Mouse (Mus musculus): ENCODE measurements at regions not wholly inside any gene's neighbourhood (a gene's known extent, or its start where the extent isn't known, plus 50 kb on each side); places are given as distances from the start of the nearest gene placed in this dataset.

DNA sequence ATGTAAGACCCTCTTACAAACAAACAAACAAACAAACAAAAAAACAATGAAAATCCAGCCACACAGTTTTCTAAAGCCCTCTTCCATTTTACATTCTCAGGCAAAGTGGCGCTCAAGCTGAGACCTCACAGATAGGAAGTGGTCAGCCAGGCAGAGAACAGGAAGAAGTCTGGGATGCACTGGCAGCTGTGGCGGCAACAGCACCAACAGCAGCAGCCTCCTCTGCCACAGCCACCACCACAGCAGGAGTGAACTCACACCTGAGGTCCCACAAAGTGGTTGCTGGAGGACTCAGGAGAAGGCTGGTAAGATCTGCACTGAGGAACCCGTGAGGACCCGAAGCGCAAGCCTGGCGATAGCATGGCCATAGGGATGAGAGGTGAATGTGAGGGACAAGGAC, 156.3 kb downstream of the Grm4 start:
- in situ Hi-C loops (cut with MboI, MseI): no loop called here

DNA sequence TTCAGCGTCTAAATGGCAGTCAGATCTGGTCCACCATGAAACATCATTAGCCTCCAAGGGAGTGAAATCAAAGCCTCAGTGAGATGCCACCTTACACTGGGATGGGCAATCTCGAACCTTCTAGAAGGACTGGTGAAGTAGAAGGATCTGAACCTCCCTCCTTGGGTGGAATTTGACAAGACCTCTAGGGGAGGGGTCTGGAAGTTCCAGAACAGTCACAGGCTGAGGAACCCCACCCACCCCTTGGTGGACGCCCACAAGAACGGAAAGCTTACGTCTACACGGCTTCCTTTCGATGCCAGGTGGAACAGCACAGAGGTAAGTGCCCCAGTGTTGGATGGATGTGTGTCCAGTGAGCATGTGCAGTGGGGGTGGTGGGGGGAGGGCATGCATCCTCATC, 156.9 kb downstream of the Grm4 start:
- in situ Hi-C loops (cut with MboI, MseI): no loop called here

DNA sequence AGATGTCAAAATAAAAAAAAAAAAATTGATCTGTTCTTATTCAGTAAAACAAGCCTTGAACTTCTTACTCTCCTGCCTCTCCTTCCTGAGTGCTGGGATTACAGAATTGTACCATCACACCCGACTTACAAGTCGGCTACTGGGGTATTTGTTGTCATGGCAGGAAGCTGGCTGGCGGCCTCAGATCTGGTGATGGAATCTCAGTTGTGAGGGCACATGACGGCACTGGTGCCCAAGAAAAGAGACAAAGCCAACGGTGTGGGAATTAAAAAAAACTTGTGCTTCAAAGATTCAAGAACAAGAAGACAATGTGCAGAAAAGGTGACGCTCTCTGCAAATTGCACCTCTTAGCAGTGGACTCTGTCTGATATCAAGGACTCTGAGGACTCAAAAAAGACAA, 157.3 kb downstream of the Grm4 start:
- in situ Hi-C loops (cut with MboI, MseI): no loop called here

DNA sequence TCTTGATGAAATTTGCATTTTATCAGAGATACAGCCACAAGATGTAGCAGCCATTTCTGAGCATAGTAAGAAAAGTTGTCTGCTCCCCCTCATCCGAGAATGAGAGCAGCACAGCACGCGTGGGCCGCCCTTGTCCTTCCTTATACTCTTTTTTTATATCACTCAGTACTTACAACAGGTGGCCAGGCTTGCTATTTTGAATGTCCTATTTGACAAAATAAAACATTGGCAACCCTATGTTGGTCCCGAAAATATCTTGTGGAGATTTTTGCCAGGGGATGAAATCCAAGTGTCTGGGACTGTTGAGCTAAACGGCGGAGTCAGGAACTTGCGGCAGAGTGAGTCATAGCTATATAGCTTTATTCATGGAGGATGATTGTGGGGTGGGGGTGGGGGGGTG, 158.0 kb upstream of the Lemd2 start:
- in situ Hi-C loops (cut with MboI, MseI): no loop called here

DNA sequence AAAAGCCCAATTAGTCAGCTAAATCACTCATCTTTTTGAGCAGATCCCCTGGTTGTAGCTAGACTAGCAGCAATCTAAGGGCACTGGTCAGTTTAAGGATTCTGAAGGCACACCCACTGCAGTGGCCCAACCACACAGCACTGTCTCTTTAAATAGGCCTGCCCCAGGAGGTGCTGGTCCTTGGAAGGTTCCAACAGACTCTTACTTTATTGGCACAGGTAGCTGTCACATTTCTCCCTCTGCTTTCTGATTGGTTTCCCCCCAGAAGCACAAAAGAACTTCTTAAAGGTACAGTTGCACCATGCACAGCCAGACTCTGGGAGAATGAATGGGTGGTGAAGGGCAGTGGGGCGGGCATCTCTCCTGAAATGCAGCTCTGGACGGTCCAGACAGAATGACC, 157.1 kb upstream of the Lemd2 start:
- in situ Hi-C loops (cut with MboI, MseI): no loop called here

DNA sequence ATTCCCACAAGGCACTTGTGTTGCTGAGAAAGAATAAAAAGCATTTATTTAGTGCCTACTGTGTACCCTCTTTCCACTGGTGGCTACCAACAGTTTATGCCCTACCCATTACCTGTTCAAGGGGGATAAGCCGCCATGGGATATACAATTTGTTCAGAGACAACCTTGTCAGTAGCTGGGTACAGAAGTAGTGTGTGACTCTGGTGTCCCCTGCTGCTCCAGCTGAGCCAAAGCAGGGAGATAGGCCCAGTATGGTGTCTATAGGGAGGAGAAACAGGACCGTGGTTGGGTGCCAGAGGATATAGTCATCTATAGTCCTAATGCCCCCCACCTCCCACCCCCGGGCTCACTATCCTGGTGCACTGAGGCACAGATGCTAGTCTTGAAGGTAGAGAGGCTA, 152.6 kb upstream of the Lemd2 start:
- in situ Hi-C loops (cut with MboI, MseI): no loop called here

DNA sequence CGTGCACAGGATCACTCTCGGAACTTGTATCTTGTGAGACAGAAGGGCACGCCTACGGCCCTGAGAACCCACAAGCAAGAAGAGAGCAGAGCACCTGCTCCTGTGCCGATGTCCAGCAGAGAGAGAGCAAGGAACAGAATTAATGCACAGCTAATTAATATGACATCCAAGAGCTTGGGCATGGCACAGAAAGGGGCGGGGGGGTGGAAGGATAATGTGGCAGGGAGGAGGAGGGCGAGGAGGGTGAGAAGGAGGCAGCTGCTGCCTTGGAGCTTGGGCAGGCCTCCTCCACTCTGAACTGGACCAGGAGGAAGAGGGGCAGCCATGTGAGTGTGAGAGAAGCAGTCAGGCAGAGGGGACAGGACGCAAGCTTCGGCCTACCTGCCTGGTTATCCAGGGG, 151.4 kb upstream of the Lemd2 start:
- in situ Hi-C loops (cut with MboI, MseI): no loop called here

DNA sequence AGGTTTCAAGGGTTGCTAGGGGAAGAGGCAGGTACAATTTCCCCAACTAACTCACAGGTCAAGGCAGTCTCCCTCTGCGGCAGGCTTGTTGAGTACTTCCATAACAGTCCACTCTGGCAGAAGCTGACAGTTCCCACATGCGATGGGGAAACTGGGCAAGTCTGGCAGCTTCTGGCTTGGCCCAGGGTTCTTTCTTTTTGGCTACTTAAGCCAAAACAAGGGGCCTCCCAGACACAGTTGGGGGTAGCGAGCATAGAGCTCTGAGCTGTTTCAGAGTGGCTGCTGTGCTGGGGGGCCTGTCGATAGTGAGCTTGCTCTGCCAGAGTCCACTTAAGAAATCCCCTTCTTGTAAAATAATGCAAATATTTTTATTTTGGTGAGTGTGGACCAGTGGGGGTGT, 150.8 kb upstream of the Lemd2 start:
- in situ Hi-C loops (cut with MboI, MseI): no loop called here

DNA sequence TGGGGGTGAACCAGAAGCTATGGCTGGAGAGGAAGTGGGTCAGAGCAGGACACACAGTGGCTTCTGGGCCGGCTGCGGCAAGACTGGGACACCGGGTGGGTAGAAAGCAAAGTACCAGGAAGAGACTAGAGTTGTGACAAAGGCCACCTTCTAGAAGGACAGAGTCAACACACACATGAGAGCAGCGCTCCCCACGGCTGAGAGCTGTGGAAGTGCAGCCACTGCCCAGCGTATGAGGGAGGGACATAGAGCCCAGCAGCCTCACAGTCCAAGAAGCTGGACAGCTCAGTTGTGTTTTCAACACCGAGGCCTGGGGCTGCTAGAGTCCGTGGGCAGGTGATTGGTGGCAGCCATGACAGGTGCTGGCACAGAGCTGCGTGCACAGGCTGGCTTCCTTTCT, 145.6 kb upstream of the Lemd2 start:
- in situ Hi-C loops (cut with MboI, MseI): no loop called here

DNA sequence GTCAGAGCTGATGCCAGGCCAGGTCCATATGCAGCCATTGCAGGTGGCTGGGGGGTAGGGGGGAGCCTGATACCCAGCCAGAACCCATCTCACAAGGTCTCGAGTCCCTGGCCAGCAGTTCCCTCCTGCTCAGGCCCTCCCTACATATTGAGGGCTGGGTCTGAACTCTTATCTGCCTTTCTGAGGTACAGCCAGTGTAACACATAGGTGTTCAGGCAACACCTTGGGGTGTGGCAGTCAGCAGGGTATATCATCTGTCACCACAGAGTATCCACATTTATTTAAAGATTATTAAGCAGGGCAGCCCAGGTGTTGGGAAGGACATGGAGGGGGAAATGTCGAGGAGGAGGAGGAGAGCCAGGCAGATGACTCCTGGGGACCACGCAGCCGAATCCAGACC, 145.2 kb upstream of the Lemd2 start:
- in situ Hi-C loops (cut with MboI, MseI): no loop called here

DNA sequence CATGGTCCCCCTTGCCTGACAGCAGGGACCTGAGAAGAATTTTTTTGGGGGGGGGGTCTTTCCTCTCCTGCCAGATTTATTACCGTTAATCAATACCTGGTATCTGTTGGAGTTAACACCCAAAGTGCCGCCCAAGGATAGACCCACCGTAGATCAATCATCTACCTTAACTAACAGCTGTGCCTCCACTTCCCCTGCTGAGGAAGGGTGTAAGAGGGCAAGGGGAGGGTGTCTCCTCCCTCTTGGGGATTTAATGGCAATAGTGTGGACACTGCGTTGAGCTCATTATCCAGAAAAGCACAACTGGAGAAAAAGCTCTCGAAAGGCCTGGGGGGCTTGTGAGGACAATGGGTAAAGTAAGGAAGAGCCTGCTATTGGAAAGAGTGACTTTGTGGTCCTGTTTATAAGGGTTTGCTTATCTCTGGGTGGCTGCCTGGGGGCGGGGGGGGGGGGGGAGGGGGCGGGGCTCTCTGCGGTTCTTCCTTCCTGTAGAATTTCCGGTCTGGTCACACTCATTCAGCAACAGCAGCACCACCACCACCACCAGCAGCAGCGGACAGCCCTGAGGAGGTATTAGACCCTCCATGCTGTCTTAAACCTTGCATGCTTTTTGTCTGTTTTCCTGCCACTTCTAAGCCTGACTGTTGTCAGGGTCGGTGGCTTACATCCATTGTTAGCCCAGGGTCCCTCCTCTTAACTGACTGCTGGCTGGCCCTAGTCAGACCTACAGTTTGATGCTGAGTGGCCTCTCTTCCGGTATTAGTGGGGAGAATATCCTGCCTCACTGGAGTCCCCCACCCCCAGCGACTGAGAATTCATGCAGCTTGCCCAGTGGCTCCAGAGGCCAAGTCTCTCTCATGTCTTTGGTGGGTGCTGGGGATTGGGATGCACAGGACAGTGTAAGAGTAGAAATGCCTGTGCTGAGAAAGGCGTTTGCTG, 138.0 kb upstream of the Lemd2 start:
- in situ Hi-C loops (cut with MboI, MseI): no loop called here

DNA sequence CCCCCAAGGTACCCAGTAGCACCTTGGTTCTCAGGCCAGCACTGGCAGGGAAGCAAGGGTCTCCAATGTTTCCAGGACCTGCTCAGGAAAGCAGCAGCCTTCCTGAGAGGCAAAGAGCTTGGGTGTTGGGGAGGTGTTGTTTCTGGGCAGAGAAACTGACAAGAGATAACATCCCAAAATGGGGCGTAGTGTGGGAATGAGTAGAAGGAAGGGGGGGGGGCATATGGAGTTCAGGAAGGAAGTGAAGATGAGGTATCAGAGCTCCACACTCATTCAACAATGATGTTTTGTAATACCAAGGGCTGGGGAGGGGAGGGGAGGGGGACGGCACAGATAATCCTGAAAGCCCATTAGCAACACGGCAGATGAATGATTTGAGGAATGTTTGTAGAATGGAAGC, 135.6 kb upstream of the Lemd2 start:
- in situ Hi-C loops (cut with MboI, MseI): no loop called here

DNA sequence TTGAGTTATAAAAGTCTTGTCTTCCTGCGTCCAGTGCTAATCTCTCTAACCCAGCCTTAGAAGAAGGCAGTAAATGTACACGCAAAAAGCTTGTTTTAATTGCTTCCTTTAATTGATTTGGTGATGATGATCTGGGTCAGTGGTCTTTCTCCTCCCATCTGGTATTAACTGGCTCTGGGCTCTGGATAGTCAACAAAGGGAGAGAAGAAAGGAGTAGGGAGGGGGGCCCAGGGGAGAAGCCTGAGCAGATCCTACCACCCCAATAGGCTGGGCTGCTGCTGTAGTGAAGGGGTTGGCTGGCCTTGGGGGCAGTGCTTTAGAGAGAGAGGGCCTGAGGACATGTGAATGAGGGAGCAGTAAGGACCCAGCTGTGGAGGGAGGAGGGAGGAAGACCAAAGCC, 135.0 kb upstream of the Lemd2 start:
- in situ Hi-C loops (cut with MboI, MseI): no loop called here

DNA sequence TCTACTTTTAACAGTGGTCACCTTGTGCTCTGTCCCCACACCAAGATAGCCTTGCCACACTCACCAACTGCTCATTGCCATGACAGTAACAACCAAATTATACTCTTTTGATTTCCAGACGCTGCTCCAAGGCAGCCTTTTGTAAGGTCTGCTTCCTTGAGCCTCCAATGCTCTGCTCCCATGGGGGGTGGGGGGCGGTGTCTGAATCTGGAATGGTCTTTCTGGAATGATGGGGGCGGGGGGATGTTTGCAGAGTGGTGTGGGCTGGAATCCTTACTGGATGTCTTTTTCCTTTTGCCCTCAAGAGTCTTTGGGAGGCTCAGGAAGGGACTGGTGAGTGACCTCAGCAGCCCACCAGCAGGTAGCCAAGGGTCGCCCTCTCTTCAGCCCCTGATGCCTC, 131.4 kb upstream of the Lemd2 start:
- in situ Hi-C loops (cut with MboI, MseI): no loop called here

DNA sequence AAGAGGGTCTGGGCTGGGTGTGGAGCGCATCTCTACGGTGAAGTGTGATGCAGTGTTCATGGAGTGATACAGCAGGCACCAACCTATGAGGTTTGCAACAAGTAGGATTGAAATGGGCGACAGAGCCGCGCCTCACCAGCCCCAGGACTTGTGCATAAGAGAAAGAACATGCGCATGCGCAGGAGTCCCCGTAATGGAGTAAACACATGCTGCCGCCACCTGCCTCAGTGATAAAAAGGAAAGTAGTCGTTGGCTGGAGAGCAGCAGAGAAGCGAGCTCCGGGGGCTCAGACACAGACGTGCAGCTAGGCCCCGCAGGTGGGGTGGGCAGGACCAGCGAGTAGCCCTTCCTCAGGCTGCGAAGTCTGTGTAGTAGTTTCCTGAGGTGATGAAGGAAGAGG, 129.3 kb upstream of the Lemd2 start:
- in situ Hi-C loops (cut with MboI, MseI): no loop called here

DNA sequence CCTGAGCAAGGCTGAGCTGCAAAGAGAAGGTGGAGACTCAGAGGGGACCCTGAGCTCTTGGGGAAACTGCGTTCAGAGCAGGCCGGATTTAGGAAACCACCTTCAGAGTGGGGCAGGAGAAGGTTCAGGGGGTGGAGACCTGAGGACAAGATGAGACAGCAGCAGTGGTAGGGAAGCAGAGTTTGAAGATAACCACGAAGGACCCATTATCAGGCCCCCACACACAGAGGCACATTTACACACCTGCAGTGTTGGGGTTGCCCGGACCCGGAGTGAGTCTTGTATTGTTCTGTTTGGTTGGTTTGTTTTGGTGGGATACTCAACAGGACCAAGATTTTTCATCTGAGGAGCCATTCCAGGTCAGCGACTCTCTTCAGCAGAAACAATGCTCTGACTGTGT, 128.9 kb upstream of the Lemd2 start:
- in situ Hi-C loops (cut with MboI, MseI): no loop called here

DNA sequence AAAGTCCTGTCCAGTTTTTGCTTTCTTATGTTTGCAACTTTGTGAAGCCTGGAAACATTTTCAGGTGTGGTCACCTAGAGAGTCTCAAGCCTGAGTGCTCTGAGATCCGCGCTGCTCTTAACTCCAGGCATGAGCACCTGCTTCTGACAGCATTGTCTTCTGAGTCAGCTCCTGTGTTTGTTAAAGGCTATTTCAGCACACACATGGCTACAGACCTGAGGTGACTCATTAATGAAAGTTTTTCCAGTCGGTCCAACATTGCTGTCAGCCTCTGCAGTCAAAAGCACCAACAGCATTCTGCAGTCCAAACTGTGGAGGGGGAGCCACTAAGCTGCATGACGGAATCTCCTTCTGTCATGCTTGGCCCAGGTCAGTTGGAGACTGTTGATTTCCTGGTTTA, 127.8 kb upstream of the Lemd2 start:
- in situ Hi-C loops (cut with MboI, MseI): no loop called here

DNA sequence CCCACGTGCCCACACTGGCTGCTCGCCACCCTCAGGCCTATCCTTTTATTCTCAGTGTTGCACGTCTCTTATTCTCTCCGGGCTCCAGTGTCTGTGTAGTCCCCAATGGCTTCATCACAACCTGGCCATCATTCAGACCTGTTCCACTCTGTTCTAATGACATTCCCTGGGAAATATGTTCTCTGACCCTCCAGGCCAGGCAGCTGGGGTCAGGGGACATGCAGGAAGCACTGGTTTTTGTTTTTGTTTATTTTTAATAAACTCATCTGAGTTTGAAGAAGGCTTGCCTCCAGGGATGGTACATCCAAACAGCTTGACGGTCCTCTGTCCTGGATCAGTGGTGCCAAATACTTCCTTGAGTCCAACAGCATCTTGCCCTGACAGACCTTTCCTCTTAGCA, 127.4 kb upstream of the Lemd2 start:
- in situ Hi-C loops (cut with MboI, MseI): no loop called here

DNA sequence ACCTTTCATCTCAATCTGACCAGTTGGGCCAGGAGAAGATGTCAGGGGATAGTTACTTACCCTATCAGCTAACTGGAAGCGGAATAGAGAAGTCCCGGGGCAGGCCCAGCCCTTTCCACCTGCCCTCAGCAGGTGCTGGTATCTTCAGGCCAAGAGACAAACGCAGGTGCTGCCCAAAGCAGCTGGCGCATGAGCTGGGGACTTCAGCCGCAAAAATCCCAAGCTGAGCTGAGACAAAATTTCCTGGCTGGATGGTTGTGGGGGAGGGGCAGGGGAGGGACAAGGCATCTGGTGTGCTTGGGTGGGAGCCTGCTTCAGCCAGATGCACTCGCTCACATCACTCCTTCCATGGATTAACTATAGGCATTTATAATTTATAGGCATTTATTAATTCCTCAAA, 125.5 kb upstream of the Lemd2 start:
- in situ Hi-C loops (cut with MboI, MseI): no loop called here

DNA sequence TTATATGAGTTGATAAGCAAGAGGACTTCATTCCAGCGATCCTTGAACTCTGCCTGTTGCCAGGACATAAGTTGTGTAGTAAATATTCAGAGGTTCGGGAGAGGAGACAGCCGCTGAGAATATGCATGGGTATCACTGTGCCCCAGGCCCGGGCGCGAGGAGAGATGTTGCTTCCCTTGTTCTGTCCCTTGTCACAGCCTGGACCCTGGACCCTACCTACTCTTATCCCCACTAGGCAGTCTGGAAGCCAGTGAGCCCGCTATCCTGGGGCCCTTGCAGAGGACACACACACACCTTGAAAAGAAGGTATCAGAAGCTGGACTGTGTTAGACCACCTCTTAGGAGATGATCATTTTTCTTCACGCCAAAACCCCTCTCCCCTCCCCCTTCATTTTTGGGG, 124.9 kb upstream of the Lemd2 start:
- in situ Hi-C loops (cut with MboI, MseI): no loop called here

DNA sequence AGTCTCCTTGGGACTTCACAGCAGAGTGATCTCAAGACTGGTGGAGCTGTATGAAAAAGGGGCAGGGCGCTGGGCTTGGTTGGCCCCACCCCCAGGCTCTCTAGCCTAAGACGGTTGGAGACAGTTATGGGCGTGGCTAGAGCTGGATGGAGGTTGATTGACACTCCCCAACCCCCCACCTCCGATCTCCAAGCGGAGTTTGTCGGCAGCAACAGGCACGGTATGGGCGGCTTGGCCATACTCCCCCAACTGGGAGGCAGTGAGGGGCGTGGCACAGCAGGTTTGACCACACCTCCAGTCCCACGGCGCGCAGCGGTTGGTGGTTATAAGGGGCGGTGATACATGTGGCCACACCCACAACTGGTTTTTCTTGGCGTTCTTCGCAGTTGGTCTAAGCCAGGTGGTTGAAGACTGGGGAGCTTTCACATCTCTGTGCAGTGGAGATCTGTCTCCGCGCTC, 120.8 kb upstream of the Lemd2 start:
- in situ Hi-C loops (cut with MboI, MseI): no loop called here

DNA sequence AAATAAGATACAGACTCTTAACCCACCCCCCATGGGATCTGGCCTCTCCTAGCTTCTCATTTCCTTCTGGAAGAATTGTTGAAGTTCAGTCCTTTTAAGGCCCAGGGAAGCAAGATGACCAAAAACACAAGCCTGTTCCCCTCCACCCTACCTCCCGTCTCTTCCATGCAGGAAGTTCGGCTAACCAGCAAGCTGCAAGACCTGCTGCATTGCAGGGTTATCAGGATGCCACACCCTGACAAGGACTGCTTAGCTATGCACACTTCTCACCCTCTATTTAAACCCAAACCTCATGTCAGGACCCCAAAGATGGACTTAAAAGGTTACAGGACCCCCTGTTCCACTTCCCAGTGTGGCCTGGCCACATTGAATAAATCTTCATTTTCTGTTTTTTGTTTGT, 119.2 kb upstream of the Lemd2 start:
- in situ Hi-C loops (cut with MboI, MseI): no loop called here

DNA sequence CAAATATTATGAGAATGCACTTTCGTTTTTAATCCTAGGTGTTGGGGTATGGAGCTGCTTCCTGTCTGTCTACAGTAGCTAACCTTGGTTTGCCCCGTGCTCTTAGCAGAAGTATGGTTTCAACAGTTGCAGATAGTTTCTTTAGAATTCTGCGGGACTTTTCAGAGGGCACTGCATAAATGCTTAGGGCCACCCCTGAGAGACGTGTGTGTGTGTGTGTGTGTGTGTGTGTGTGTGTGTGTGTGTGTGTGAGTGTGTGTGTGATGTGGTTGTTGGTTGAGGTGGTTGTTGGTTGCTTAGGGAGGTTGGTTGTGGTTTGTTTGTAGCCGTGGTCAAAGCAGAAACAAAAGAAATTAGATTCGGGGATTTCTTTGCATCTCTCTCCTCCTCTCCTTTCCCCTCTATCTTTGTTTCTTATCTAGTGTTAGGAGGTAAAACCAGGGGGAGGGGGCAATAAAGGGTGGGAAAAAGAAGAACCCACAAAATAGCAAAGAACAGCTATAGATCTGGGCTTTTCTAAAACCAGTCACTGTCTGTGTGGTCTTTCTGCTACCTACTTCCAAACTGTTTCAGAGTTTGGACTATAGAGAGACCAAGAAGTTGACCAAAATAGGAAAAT, 118.7 kb upstream of the Lemd2 start:
- in situ Hi-C loops (cut with MboI, MseI): no loop called here
